Mouse (Mus musculus) bone marrow macrophage, adult 2 months (primary cell): ENCODE data around the gene Gm10309. TPM values are rescaled to one million over a fixed set of nuclear protein-coding genes. Genes with fewer than 3 reads are reported as not detected.

ENCODE experiments used
- H3K27ac ChIP-seq: 2 replicates; pipeline ENCODE4 v1.5.1; 2012; ENCODE audit warnings: low read depth, low read length; ENCODE audit not compliant: insufficient read depth
- H3K4me1 ChIP-seq: 2 replicates; pipeline ENCODE4 v1.6.1; 2012; ENCODE audit warnings: low read length; ENCODE audit not compliant: control insufficient read depth, insufficient read depth
- H3K4me3 ChIP-seq: 2 replicates; pipeline ENCODE4 v1.5.1; 2012; ENCODE audit warnings: mild to moderate bottlenecking, low read length, moderate library complexity; ENCODE audit not compliant: insufficient read depth
- CTCF ChIP-seq: IDR thresholded peaks from 2 replicates; pipeline ENCODE4 v1.5.1; 2012; ENCODE audit warnings: low read depth, mild to moderate bottlenecking, low read length, moderate library complexity
- POLR2A ChIP-seq: IDR thresholded peaks from 2 replicates; pipeline ENCODE4 v1.6.1; 2012; ENCODE audit warnings: mild to moderate bottlenecking, low read depth, low read length, borderline replicate concordance
- polyA plus RNA-seq: library from polyadenylated mRNA; stranded (reverse); fragments of >200 nt; gene quantifications from 2 replicates; pipeline ENCODE4 v1.2.4, GENCODE M21; 2012; ENCODE audit not compliant: missing spikeins, insufficient read depth, insufficient read length

The Gm10309 gene
- polyA plus RNA-seq, 1 experiment, result not detected

GRCm38 (mm10) chr17:86514974-86515620 is 10.1 kb upstream of the Gm10309 start:
- no peaks in the 10 kb centered on the region for H3K4me1 ChIP-seq
- H3K27ac ChIP-seq, result no peak overlapping the region
- H3K4me3 ChIP-seq, result no peak overlapping the region
- TF ChIP-seq CTCF, result no peak
- TF ChIP-seq POLR2A, result no peak

GRCm38 (mm10) chr17:86509871-86510270 is 4.8 kb upstream of the Gm10309 start:
- Histone ChIP-seq H3K27ac (no peak overlapping the region), H3K4me1 (no peaks in the 10 kb centered on the region), H3K4me3 (no peak overlapping the region)
- no peak for TF ChIP-seq CTCF
- TF ChIP-seq POLR2A, result no peak

DNA sequence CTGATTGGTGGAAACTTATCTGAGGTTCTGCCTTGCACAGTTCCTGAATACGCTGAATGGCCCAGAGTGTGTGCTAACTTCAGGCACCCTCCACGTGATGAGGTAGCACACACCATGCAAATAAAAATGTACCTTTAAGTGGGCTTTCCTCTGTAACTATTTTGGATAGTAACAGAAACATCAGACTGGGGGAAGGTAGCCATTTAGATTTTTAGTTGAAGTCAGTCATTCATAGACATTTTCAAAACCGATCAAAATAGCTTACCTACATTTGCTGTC is 3.1 kb upstream of the Gm10309 start:
- no peaks in the 10 kb centered on the region for H3K4me1 ChIP-seq
- H3K27ac ChIP-seq, result no peak overlapping the region
- TF ChIP-seq POLR2A (no peak), CTCF (no peak)
- no peak overlapping the region for H3K4me3 ChIP-seq

DNA sequence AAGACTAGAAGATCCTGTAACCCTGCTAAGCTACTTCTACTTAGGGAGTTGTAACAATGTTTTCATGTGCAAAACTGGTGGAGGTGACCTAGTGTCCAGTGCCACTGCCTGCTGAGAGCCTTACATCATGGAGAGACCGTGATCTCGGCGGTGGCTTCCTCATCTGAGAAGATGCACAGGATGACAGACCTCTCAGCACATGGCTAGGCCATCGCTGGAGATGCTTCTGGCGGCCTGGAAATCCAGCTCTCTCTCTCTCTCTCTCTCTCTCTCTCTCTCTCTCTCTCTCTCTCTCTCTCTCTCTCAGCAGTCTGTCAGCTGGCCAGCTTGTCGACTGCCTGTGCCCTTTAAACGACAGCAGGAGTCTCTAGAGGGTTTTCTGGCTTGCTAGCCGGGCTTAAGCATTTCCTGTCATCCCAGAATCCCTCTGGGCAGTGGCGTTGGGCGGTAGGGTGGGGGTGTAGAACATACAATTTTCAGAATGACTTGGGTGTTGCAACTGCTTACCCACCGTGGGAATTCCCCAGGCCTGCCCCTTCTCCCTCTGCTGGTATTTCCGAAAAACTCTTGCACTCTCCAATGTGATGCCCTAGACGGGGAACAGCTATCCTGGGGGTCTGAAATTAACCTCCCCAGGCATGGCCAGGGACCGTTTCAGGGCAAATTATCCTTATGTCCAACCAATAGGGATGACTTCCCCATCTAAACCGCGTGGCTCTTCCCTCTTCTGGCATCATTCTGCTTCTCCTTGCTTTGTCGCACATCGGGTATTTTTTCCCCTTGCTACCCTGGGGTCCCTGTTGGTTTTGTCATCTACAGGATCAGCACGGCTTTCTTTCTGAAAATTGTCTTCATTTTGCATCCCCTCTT is 2.5 kb upstream of the Gm10309 start:
- Histone ChIP-seq H3K27ac (no peak overlapping the region), H3K4me1 (no peaks in the 10 kb centered on the region), H3K4me3 (no peak overlapping the region)
- no peak for TF ChIP-seq POLR2A
- no peak for TF ChIP-seq CTCF

DNA sequence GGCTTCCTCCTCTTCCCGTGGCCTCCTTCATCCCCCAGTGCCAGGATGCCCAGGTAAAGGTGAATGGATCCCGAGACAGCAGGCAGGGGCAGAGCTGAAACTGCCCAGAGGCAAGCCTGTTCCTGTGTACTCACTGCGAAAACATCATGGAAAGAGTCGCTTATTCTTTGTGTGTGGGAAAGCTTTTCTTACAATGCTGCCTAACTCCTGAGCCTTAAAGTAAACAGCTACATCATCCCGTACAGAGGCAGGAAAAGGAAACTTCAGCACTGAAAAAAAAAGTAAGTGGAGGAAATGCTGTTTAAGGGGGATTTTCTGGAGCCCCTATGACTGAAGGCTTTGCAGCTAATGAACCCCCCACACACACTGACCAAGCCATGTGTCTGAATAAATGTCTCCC is 1.8 kb upstream of the Gm10309 start:
- TF ChIP-seq POLR2A (no peak), CTCF (no peak)
- H3K4me3 ChIP-seq, result no peak overlapping the region
- no peaks in the 10 kb centered on the region for H3K4me1 ChIP-seq
- no peak overlapping the region for H3K27ac ChIP-seq

GRCm38 (mm10) chr17:86503208-86503897 is 1.7 kb downstream of the Gm10309 start:
- H3K27ac ChIP-seq, result no peak overlapping the region
- no peak overlapping the region for H3K4me3 ChIP-seq
- TF ChIP-seq CTCF (no peak), POLR2A (no peak)
- H3K4me1 ChIP-seq, result no peaks in the 10 kb centered on the region

DNA sequence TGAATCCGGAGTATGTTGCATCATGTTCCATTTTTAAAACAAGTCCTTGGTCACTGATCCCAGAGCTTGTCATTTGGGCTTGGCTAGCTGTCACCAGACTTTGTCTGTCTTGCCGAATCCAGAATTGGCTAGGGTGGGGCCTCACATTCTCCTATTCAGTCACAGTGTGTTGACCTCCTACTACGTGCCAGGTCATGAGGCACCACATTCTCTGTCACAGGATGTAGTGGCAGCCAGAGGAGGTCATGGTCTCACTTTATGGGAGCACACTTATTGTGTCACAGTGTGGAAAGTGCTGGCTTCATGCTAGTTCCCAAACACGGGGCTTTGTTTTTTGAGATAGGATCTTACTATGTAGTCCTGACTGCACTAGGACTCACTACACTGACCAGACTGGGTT is 3.6 kb downstream of the Gm10309 start:
- Histone ChIP-seq H3K4me1 (no peaks in the 10 kb centered on the region), H3K4me3 (no peak overlapping the region), H3K27ac (no peak overlapping the region)
- TF ChIP-seq CTCF (no peak), POLR2A (no peak)

DNA sequence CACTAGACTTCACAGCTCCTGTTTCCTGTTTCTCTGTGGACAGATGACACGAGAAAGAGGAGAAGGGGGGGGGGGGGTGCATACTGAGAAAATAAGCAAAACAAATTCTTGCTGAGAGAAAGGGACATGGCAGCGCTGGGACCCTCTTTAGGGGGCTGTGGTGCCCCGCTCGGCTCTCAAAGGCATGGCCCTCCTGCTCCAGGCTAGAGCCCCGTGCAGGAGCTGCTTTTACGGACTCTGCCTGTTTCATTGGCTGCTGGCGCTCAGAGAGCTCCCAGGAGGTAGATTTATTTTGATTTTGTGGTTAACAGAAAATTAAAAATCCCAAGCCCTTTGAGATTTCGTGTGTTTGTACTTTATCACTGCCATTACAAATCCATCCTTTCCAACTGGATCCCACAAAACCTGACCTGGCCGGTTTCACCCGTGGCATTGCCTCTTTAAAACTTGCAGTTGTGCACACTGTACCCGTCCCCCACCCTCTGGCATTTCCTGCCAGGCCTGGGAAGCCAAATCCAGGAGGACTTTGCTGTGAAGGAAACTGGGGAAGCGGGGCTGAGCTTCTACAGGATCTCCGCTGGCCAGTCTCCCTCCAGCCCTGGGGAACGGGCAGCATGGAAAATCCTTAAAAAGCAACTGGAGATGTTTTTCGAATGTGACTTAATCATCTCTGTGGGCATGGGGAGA is 5.5 kb downstream of the Gm10309 start:
- Histone ChIP-seq H3K4me1 (peaks cover 6% of the 10 kb centered on the region), H3K27ac (no peak overlapping the region), H3K4me3 (no peak overlapping the region)
- TF ChIP-seq CTCF (no peak), POLR2A (no peak)

DNA sequence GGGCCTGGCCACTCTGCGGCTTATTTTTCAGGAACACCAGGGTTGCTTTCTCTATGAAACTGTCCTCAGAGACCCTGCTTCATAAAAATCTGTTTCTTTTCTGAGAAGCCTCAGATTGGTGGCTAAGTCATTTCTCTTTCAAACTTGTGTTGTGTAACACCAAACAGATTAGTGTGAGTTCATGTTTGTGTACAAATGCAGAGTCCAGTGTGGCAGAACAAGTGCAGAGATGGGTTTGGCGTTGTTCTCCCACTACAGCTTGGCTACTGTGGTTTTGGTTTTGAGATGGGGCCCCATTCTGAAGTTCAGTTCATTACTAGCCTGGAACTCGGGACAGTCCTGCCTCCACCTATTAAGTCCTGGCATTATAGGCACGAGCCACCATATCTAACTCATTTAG is 7.7 kb downstream of the Gm10309 start:
- TF ChIP-seq CTCF (no peak), POLR2A (no peak)
- peaks cover 7% of the 10 kb centered on the region for H3K4me1 ChIP-seq
- no peak overlapping the region for H3K4me3 ChIP-seq
- no peak overlapping the region for H3K27ac ChIP-seq
